Mouse (Mus musculus): ENCODE measurements around the gene Pdzd2. TPM values are rescaled to one million over a fixed set of nuclear protein-coding genes. Genes with fewer than 3 reads are reported as not detected.

The Pdzd2 gene
- polyA plus RNA-seq, 1 experiment from 2014 or later: 21.8 TPM

DNA sequence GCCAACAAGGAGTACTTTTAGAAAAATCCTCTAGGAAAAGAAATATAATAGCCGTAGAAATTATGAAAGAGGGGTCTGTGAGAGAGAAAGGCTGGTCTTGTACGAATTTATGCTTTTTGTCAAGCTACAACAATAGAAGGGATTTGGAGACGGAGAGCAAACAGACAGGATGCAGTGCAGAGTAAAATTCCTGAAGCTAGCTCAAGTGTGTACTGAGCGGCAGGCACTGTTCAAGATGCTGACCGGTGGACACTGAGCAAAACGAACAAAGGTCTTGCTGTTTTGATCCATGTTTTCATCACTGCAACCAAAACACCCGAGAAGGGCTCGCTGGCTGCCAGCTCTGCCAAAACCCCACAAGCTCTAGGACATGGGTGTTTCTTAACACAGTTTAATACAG is 42.8 kb downstream of the Pdzd2 start:
- H3K27me3 ChIP-seq: no peaks in the 10 kb centered on the region
- H3K9ac ChIP-seq: no peak overlapping the region
- H3K4me1 ChIP-seq: peaks cover 14% of the 10 kb centered on the region
- H3K27ac ChIP-seq: peak overlapping the region; percentile 39
- no peaks in the 10 kb centered on the region for H3K36me3 ChIP-seq
- H3K4me2 ChIP-seq: no peak overlapping the region
- ATAC-seq (ENCODE audit: insufficient number of reproducible peaks, insufficient read depth, low FRiP score, low TSS enrichment, low read depth): no peak
- no peaks in the 10 kb centered on the region for H3K9me3 ChIP-seq
- WGBS: 33% methylated on average over 8 of the region's 8 CpGs
- no peak overlapping the region for H3K4me3 ChIP-seq

DNA sequence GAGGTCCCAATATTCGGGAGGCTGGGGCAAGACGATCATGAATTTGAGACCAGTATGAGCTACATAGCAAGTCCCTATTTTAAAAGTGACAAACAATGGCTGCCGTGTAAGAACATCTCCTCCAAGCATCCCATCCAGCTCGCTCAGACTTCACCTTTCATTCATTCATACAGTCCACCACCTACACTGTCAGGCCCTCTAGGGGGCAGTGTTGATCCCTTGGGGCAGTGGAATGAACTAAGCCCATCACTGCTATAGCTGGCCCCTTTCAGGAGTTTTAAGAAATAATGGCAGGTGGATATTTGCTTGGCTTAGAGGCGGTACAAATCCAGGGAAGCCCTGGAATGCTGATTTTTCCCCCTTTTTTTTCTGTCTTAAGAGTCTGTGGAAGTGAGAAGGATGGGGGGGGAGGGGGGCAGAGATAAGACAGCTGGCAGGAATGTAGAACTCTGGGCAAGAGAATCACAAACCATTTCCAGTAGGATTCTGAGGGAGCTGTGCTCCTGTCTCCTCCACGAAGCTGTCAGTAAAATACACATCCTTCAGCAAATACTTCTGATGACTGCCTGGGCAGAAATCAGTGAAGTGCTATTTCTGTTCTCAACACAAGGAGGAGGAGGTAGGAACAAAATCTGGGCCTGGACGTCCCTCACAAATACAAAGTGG is 49.9 kb downstream of the Pdzd2 start:
- Histone ChIP-seq H3K4me2 (no peak overlapping the region), H3K27ac (no peak overlapping the region), H3K9me3 (no peaks in the 10 kb centered on the region), H3K4me3 (no peak overlapping the region), H3K4me1 (peaks cover 18% of the 10 kb centered on the region), H3K36me3 (no peaks in the 10 kb centered on the region), H3K27me3 (no peaks in the 10 kb centered on the region), H3K9ac (no peak overlapping the region)
- WGBS: 89% methylated on average over 7 of the region's 7 CpGs
- ATAC-seq (ENCODE audit: insufficient number of reproducible peaks, insufficient read depth, low FRiP score, low TSS enrichment, low read depth): no peak

DNA sequence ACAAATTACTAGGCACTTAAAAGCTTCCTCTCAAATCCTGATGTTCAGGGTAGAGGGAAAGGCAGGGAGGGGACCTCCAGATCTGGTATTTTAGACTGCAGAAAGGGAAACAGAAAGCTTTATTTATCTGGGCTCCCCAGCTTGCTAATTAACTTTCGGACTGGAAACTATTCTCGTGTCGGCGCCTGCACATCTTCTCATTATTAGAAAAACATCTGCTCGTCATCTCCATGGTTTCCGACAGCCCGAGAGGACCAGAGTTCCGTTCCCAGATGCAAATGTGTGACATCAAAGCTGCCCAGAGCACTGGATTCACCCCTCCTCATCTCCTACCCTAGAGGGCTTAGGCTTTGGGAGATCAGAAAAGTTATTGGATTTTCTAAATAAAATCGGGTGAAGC is 57.2 kb downstream of the Pdzd2 start:
- no peaks in the 10 kb centered on the region for H3K36me3 ChIP-seq
- H3K9ac ChIP-seq: no peak overlapping the region
- no peaks in the 10 kb centered on the region for H3K9me3 ChIP-seq
- 0 out of 2 replicates have a peak overlapping the region, but pooled peaks have one; percentile 11 for H3K4me2 ChIP-seq
- no peak; the same call in 1 of the 2 replicates for ATAC-seq (ENCODE audit: insufficient number of reproducible peaks, insufficient read depth, low FRiP score, low TSS enrichment, low read depth)
- H3K27ac ChIP-seq: peak overlapping the region; percentile 58; the same call in 1 of the 2 replicates
- peaks cover 54% of the 10 kb centered on the region for H3K4me1 ChIP-seq
- WGBS: 20% methylated on average over 9 of the region's 9 CpGs
- H3K4me3 ChIP-seq: no peak overlapping the region
- no peaks in the 10 kb centered on the region for H3K27me3 ChIP-seq

DNA sequence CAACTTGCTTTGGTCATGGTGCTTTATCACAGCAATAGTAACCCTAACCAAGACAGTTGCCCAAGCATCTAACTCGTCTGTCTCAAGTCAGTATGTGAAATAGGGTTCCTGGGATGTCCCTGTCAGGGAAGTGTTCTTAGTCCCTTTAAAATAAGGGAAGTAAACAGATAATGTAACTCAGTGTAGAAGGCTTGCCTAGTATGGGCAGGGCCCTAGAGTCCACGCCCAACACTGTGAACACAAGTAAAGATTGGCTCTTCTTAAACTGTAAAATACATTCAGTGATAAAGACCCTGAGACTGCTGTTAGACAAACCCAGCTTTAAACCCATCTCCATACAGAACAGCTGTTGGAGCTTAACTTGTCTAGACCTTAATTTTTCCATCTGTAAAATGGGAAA is 57.8 kb downstream of the Pdzd2 start:
- Histone ChIP-seq H3K4me1 (peaks cover 47% of the 10 kb centered on the region), H3K4me2 (no peak overlapping the region), H3K27ac (peak overlapping the region; percentile 58), H3K9me3 (no peaks in the 10 kb centered on the region), H3K36me3 (no peaks in the 10 kb centered on the region), H3K27me3 (no peaks in the 10 kb centered on the region), H3K9ac (no peak overlapping the region), H3K4me3 (no peak overlapping the region)
- 78% methylated on average over 2 of the region's 2 CpGs for WGBS
- ATAC-seq (ENCODE audit: insufficient number of reproducible peaks, insufficient read depth, low FRiP score, low TSS enrichment, low read depth): no peak

DNA sequence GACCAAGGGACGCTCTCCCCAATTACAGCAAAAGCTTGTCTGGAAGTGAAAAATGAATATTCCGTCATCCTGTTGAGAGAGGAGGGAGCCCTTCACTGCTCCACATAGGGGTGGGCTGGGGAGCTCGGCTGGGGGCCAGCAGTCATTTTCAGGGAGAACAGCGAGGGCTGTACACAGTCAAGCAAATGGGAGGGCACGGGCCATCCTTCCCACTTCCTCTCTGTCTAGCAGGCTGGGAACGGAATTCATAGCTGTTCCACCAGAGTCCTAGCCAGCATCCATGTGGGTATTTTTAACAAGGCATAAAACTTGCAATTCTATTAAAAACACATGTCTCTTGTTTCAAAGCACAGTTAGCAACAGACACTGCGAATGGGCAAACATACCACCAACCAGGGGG is 59.0 kb downstream of the Pdzd2 start:
- Histone ChIP-seq H3K4me3 (no peak overlapping the region), H3K36me3 (no peaks in the 10 kb centered on the region), H3K4me1 (peaks cover 40% of the 10 kb centered on the region), H3K9ac (no peak overlapping the region), H3K9me3 (no peaks in the 10 kb centered on the region), H3K27ac (peak overlapping the region; percentile 83), H3K4me2 (peak overlapping the region; percentile 39), H3K27me3 (no peaks in the 10 kb centered on the region)
- 17% methylated on average over 7 of the region's 7 CpGs for WGBS
- ATAC-seq (ENCODE audit: insufficient number of reproducible peaks, insufficient read depth, low FRiP score, low TSS enrichment, low read depth): peak; percentile 82

DNA sequence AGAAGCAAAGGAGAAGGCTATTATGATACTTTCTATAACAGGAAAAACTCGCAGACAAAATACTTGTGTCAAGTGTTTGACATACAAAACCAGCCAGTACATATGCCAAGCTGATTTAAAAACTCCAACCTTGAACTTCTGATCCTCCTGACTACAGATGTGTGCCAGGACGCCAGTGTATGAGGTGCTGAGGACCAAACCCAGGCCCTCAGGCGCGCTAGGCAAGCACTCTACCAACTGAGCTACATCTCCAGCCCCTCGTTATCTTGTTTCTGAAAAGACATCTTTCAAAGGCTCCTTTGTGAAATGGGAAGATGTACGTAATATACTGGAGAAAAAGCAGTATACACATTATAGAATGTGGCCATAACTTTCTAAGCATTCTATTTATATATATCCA is 59.7 kb downstream of the Pdzd2 start:
- Histone ChIP-seq H3K27me3 (no peaks in the 10 kb centered on the region), H3K4me2 (no peak overlapping the region), H3K4me1 (peaks cover 46% of the 10 kb centered on the region), H3K4me3 (no peak overlapping the region), H3K36me3 (no peaks in the 10 kb centered on the region), H3K9me3 (no peaks in the 10 kb centered on the region), H3K27ac (peak overlapping the region; percentile 55; the same call in 1 of the 2 replicates), H3K9ac (no peak overlapping the region)
- no peak for ATAC-seq (ENCODE audit: insufficient number of reproducible peaks, insufficient read depth, low FRiP score, low TSS enrichment, low read depth)
- 69% methylated on average over 6 of the region's 6 CpGs for WGBS

DNA sequence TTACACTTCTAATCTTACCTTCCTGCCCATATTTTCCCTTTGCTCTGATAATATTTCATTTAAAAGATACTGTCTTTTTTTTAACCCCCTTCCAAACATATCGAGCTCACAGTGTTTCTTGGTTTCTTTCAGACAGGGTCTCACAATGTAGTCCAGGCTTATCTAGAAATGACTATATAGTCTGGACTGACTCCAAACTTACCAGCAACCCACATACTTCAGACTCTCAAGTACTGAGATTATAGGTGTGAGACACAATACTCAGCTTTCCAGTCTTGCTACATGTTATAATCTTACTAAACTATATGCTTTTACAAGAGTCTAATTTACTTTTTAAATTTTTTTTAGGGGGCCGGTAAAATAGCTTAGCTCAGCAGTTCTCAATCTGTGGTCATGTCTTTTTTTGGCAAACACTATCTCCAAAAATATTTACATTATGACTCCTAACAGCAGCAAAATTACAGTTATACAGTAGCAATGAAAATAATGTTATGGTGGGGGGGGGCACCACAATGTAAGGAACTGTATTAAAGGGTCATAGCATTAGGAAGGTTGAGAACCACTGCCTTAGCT is 61.1 kb downstream of the Pdzd2 start:
- no peak overlapping the region for H3K4me3 ChIP-seq
- no peak overlapping the region for H3K9ac ChIP-seq
- H3K27ac ChIP-seq: no peak overlapping the region
- no peaks in the 10 kb centered on the region for H3K9me3 ChIP-seq
- H3K36me3 ChIP-seq: no peaks in the 10 kb centered on the region
- H3K4me1 ChIP-seq: peaks cover 46% of the 10 kb centered on the region
- no peak for ATAC-seq (ENCODE audit: insufficient number of reproducible peaks, insufficient read depth, low FRiP score, low TSS enrichment, low read depth)
- no peaks in the 10 kb centered on the region for H3K27me3 ChIP-seq
- WGBS: 70% methylated on average over 2 of the region's 2 CpGs
- H3K4me2 ChIP-seq: no peak overlapping the region

DNA sequence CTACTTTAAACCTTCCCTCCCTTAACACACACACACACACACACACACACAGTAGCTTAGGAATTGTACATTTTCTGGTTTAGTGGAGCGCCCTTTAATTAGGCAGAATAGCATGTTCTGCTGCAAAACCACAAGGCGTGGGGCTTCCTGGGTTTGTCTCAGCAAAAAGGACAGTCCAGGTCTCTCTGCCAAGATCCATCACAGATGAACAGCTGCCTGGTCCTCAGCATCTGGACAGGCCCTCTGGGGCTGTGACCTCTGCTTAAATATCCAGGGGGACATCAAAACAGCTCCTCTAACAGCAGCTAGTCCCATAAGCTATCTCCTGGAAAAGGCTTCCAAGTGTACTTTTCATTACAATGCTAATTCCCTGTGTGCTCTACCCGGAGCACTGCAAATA is 64.4 kb downstream of the Pdzd2 start:
- Histone ChIP-seq H3K4me2 (no peak overlapping the region), H3K4me1 (peaks cover 15% of the 10 kb centered on the region), H3K27me3 (no peaks in the 10 kb centered on the region), H3K9me3 (no peaks in the 10 kb centered on the region), H3K36me3 (no peaks in the 10 kb centered on the region), H3K27ac (no peak overlapping the region), H3K9ac (no peak overlapping the region), H3K4me3 (no peak overlapping the region)
- no peak for ATAC-seq (ENCODE audit: insufficient number of reproducible peaks, insufficient read depth, low FRiP score, low TSS enrichment, low read depth)
- WGBS: 69% methylated on average over 3 of the region's 3 CpGs

DNA sequence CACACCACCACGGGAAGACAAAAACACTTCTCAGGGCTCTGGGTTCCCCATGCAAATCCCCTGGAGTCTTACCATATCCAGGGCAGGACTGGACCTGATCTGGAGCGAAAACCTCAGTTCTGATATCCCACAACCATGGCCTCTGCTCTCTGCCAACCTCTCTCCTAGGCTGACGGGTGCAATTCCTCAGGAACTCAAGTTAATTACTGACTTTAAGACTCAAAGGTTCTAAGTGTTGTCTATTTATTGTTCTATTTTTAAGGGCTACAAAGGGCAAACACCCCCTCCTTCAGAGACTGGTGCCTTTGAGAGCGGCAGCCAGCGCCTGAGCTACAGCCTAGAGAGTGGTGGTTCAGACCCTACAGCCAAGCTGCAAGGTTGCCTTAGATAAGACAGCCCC is 65.7 kb downstream of the Pdzd2 start:
- H3K9ac ChIP-seq: no peak overlapping the region
- H3K4me2 ChIP-seq: no peak overlapping the region
- H3K36me3 ChIP-seq: no peaks in the 10 kb centered on the region
- H3K4me1 ChIP-seq: peaks cover 7% of the 10 kb centered on the region
- no peaks in the 10 kb centered on the region for H3K9me3 ChIP-seq
- H3K4me3 ChIP-seq: no peak overlapping the region
- no peak for ATAC-seq (ENCODE audit: insufficient number of reproducible peaks, insufficient read depth, low FRiP score, low TSS enrichment, low read depth)
- WGBS: 87% methylated on average over 5 of the region's 5 CpGs
- no peak overlapping the region for H3K27ac ChIP-seq
- no peaks in the 10 kb centered on the region for H3K27me3 ChIP-seq

DNA sequence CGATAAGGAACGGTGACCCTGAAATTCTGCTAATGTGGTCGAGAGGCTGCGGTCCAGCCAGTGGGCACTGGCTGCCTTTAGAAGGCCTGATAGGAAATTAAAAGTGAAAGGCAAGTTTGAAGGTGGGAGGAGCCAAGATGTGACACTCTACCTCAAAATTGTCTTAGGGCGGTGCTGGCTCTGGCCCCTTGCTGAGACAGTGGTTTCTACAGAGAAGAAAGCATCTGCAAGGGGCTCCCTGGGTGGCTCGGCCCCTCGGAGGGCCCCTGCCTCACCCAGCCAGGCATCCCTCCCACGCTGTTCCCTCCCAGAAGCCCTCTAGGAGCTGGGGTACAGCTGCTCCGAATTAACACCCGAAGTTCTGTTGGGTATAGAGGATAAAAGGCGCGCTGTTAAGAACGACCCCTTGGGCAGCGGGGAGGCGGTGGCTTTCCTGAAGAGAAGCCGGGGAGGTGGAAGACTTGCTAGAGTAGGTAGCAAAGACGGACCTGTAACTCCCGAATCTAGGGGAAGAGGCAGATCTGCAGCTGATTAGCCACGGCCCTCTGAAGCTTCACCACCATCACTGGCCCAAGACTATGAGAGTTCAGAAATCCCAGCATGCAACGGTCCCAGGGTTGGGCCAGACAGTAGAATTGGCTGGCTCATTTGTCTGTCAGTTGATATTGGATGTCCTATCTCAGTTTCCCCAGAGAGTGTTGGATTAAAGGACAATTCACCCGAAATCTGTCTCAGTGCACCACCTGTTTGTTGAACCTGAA is 71.8 kb downstream of the Pdzd2 start:
- WGBS: 15% methylated on average over 21 of the region's 21 CpGs
- Histone ChIP-seq H3K27ac (peak overlapping the region; percentile 55; the same call in 1 of the 2 replicates), H3K4me1 (peaks cover 25% of the 10 kb centered on the region), H3K9ac (no peak overlapping the region), H3K9me3 (no peaks in the 10 kb centered on the region), H3K27me3 (no peaks in the 10 kb centered on the region), H3K4me3 (peak overlapping the region; percentile 25; the same call in 1 of the 2 replicates), H3K4me2 (peak overlapping the region; percentile 51), H3K36me3 (no peaks in the 10 kb centered on the region)
- ATAC-seq (ENCODE audit: insufficient number of reproducible peaks, insufficient read depth, low FRiP score, low TSS enrichment, low read depth): peak; percentile 80

DNA sequence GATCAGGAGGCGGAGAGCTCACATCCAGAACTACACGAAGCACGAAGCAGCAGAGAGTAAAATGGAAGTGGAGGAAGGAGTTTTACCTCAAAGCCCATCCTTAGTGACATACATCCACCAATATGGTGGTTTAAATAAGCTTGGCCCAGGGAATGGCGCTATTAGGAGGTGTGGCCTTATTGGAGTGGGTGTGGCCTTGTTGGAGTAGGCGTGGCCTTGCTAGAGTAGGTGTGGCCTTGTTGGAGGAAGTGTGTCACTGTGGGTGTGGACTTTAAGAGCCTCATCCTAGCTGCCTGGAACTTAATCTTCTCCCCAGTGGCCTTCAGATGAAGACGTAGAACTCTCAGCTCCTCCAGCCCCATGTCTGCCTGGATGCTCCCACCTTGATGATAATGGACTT is 73.8 kb downstream of the Pdzd2 start:
- no peak overlapping the region for H3K27ac ChIP-seq
- H3K9me3 ChIP-seq: no peaks in the 10 kb centered on the region
- 94% methylated on average over 6 of the region's 6 CpGs for WGBS
- peaks cover 25% of the 10 kb centered on the region for H3K4me1 ChIP-seq
- H3K4me2 ChIP-seq: no peak overlapping the region
- H3K27me3 ChIP-seq: no peaks in the 10 kb centered on the region
- H3K36me3 ChIP-seq: no peaks in the 10 kb centered on the region
- H3K9ac ChIP-seq: no peak overlapping the region
- ATAC-seq (ENCODE audit: insufficient number of reproducible peaks, insufficient read depth, low FRiP score, low TSS enrichment, low read depth): no peak
- H3K4me3 ChIP-seq: no peak overlapping the region

DNA sequence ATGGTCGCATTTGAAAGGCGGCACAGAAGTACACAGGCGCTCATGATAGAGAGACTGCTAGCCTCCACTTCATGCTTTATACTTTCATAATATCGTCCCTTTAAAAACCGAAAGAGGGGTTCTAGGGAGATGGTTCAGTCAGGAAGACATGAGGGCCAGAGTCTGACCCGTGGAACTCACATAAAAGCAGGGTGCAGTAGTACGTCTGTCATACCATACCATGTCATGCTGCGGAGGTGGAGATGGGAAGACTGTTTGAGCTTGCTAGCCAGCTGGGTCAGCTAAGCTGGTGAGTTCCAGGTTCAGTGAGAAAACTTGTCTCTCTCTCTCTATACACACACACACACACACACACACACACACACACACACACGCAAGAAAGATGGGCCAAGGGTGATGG is 76.4 kb downstream of the Pdzd2 start:
- peaks cover 18% of the 10 kb centered on the region for H3K4me1 ChIP-seq
- no peaks in the 10 kb centered on the region for H3K9me3 ChIP-seq
- no peak overlapping the region for H3K4me2 ChIP-seq
- no peak overlapping the region for H3K4me3 ChIP-seq
- H3K27me3 ChIP-seq: no peaks in the 10 kb centered on the region
- WGBS: 91% methylated on average over 9 of the region's 9 CpGs
- no peak overlapping the region for H3K9ac ChIP-seq
- ATAC-seq (ENCODE audit: insufficient number of reproducible peaks, insufficient read depth, low FRiP score, low TSS enrichment, low read depth): no peak
- H3K27ac ChIP-seq: no peak overlapping the region
- H3K36me3 ChIP-seq: no peaks in the 10 kb centered on the region
